Mouse (Mus musculus) heart, postnatal 25 days (tissue): ENCODE results near the gene 6820408C15Rik. TPM values are rescaled to one million over a fixed set of nuclear protein-coding genes. Genes with fewer than 3 reads are reported as not detected.

Experiments
- DNase-seq: peaks from one replicate; pipeline ENCODE4 v3.0.0; 2022; ENCODE audit warnings: low spot score
- intact Hi-C: fragments of 180-260 bp; cut with DNase I; formaldehyde crosslinking; loops from one replicate; pipeline ENCODE4 v1.15.1; 2025
- total RNA-seq, 2 experiments: library from RNA; stranded (reverse); gene quantifications; 2 replicates each; pipeline ENCODE4 v1.2.3; 2021

The 6820408C15Rik gene
- total RNA-seq, 2 experiments from 2014 or later: 2.8 to 3.0 TPM

GRCm38 (mm10) chr2:152450241-152450640 is 34.9 kb downstream of the 6820408C15Rik start:
- DNase-seq: no peak
- intact Hi-C loops: loop anchor here (5.0 kb wide), 1 partner anchor 137 kb away; no protein-coding TSS in a partner anchor

DNA sequence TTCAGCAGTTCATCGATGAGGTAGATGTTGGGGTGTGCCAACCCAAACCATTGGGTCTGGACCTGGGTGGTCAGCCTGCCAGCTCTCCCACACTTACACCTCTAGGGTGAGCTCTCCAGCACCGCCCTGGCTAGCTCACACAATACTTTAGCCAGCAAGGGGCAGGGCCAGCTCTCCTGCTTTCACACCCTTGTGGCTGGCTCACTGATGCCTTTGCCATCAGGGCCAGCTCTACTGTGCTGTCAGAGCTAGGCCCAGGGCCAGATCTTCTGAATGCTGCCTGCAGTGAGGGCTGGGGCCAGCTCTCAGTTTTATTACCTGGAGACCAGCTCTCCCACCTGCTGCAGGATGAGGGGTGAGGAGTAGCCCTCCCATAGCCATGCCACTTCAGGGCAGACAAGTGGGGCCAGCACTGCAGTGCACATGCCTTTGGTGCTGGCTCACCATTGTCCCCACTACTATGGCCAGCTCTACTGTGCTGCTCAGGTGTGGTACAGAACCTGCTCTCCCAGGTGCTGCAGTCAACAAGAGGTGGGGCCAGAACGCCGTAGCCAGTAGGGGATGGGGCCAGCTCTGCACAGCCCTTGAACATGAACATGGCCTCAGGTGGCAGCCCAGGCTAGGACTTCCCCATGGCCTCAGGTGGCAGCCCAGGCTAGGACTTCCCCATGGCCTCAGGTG is 36.9 kb downstream of the 6820408C15Rik start:
- DNase-seq: no peak
- intact Hi-C loops: loop anchor here (5.0 kb wide), 1 partner anchor 135 kb away; no protein-coding TSS in a partner anchor

DNA sequence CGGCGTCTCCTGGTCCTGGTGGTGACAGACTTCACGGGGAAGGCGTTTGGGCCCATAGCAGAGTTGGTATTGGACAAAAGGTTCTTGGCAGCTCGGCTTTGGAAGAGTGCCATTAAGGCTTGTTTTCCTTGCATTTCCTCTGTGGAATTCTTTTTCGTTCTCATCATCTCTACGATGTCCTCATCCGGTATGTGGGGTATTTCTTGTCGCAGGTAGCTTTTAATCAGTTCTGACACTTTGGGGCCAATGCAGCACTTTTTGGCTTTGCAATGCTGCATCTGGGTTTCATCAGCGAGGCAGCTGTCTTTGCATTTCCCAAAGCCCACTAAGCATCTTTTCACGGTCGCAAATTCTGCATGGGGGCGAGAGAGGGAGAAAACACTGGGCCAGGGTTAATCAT is 43.9 kb downstream of the 6820408C15Rik start:
- no peak for DNase-seq
- intact Hi-C loops: no loop called here

DNA sequence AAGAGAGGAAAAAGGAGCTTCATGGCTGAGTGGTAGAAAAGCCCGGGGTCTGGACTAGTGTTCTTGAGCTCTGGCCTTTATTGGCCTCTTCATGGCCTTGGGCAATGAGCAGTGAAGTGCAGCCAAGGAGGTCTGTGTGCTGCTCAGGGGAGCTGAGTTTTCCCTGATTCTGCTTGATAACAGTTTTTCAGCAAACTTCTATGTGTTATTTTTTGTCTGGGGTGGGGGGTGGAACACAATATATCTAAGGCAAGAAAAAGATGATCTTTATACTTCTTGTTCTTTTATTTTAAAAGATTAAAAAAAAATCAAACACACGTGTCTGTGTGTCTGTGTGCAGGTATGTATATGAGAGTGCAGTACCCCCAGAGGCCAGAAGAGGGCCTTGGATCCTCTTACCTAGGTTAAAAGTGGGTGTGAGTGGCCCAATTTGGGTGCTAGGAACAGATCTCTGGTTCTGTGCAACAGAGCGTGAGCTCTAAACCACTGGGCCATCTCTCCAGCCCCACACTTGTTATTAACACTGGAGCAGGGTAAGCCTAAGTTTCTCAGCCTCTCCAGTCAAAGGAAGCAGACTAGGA is 49.3 kb downstream of the 6820408C15Rik start, which contains the start of gene Defb23:
Defb23 (minus strand) TSS at position 51 of the 581 bp plus-strand sequence.
- no peak for DNase-seq
- intact Hi-C loops: no loop called here

- intact Hi-C loops: no loop called here
- no peak for DNase-seq
Measured at GRCm38 (mm10) chr2:152470973-152471372, 55.6 kb downstream of the 6820408C15Rik start.

- no peak for DNase-seq
- intact Hi-C loops: no loop called here
Measured at GRCm38 (mm10) chr2:152472434-152472833, 57.0 kb downstream of the 6820408C15Rik start.

GRCm38 (mm10) chr2:152476763-152477162 is 61.4 kb downstream of the 6820408C15Rik start, which contains the start of gene Defb20:
Gene Defb20 (plus strand): TSS chr2:152477063.
- no peak for DNase-seq
- intact Hi-C loops: no loop called here

GRCm38 (mm10) chr2:152480881-152481280 is 65.5 kb downstream of the 6820408C15Rik start:
- intact Hi-C loops: no loop called here
- no peak for DNase-seq

GRCm38 (mm10) chr2:152481726-152482125 is 66.3 kb downstream of the 6820408C15Rik start:
- intact Hi-C loops: no loop called here
- no peak for DNase-seq

- DNase-seq: no peak
- intact Hi-C loops: no loop called here
Measured at GRCm38 (mm10) chr2:152487024-152487423, 71.6 kb downstream of the 6820408C15Rik start.

GRCm38 (mm10) chr2:152490038-152490437 is 74.7 kb downstream of the 6820408C15Rik start, which contains the start of gene Defb22:
Gene Defb22 (minus strand): TSS chr2:152490138.
- intact Hi-C loops: no loop called here
- DNase-seq: no peak

DNA sequence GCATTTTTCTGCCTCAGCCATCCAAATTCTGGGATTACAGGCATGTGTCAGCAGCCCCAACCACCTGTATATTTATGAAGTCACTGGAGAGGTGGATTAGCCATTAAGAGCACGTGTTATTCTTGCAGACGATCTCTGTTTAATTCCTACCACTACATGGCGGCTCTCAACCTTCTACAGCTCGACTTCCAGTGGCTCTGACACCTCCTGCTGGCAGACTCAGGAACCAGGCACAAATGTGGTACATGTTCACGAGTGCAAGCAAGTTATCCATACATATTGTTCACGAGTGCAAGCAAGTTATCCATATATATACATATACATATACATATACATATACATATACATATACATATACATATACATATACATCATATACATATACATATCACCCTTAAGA is 77.8 kb downstream of the 6820408C15Rik start:
- intact Hi-C loops: no loop called here

More for the DNA sequence above, 77.8 kb downstream of the 6820408C15Rik start:
- DNase-seq: no peak

Other genes starting within 250 kb of the 6820408C15Rik start
- 100 to 1,000 TPM in 1 of 2 experiments, 10 to 100 TPM in 1; 95.2 to 104 TPM for gene Csnk2a1, start 188.7 kb upstream of the 6820408C15Rik start, total RNA-seq
- 10 to 100 TPM; 43.1 to 43.5 TPM for gene Tbc1d20, start 121.8 kb upstream of the 6820408C15Rik start, total RNA-seq
- gene Rbck1, start 82.9 kb upstream of the 6820408C15Rik start, total RNA-seq: 10 to 100 TPM; 51.9 to 55.9 TPM
- 1 to 10 TPM; 2.2 to 3.0 TPM for gene Trib3, start 71.6 kb upstream of the 6820408C15Rik start, total RNA-seq
- gene Nrsn2, start 38.9 kb upstream of the 6820408C15Rik start, total RNA-seq: not detected
- 1 to 10 TPM; 9.5 to 9.7 TPM for gene Sox12, start 17.5 kb upstream of the 6820408C15Rik start, total RNA-seq
- 10 to 100 TPM in 1 of 2 experiments, 1 to 10 TPM in 1; 9.7 to 10.1 TPM for gene Zcchc3, start 560 bp upstream of the 6820408C15Rik start, total RNA-seq
- not detected for gene Defb23, start 49.0 kb downstream of the 6820408C15Rik start, total RNA-seq
- not detected for gene Defb20, start 61.5 kb downstream of the 6820408C15Rik start, total RNA-seq
- gene Defb22, start 74.6 kb downstream of the 6820408C15Rik start, total RNA-seq: not detected
- gene Defb26, start 96.1 kb downstream of the 6820408C15Rik start, total RNA-seq: not detected
- gene Defb28, start 102.7 kb downstream of the 6820408C15Rik start, total RNA-seq: not detected
- gene Defb29, start 124.5 kb downstream of the 6820408C15Rik start, total RNA-seq: not detected
- gene Gm17416, start 153.8 kb downstream of the 6820408C15Rik start, total RNA-seq: not detected
- not detected for gene Defb21, start 157.2 kb downstream of the 6820408C15Rik start, total RNA-seq
- not detected for gene Defb19, start 164.7 kb downstream of the 6820408C15Rik start, total RNA-seq
- gene Defb45, start 183.8 kb downstream of the 6820408C15Rik start, total RNA-seq: not detected
- not detected for gene Defb36, start 188.7 kb downstream of the 6820408C15Rik start, total RNA-seq
- gene Defb25, start 207.5 kb downstream of the 6820408C15Rik start, total RNA-seq: not detected
- gene Rem1, start 211.4 kb downstream of the 6820408C15Rik start, total RNA-seq: 1 to 10 TPM; 7.7 to 8.5 TPM